Mouse (Mus musculus) lung, adult 2 months (tissue): Measurements from ENCODE around the gene Capn12.

Experiments
- CTCF ChIP-seq: fragments of 200-500 bp; IDR thresholded peaks from 2 replicates; pipeline ENCODE4 v1.5.1; 2011; ENCODE audit warnings: mild to moderate bottlenecking, low read length, control low read depth; ENCODE audit not compliant: insufficient read depth
- POLR2A ChIP-seq: fragments of 200-500 bp; IDR thresholded peaks from 2 replicates; pipeline ENCODE4 v1.6.1; 2011; ENCODE audit warnings: low read depth, mild to moderate bottlenecking, control low read depth, low read length, borderline replicate concordance; ENCODE audit errors: extremely low read depth

GRCm38 (mm10) chr7:28863540-28863939 is 17.7 kb upstream of the Capn12 start, which contains the start of gene Lgals7:
- no peak for TF ChIP-seq POLR2A
- TF ChIP-seq CTCF, result no peak
